Mouse (Mus musculus): ENCODE data around the gene Gzmk.
"Not testable (repeated sequence)": the region's sequence is repeated elsewhere in the genome, so short reads cannot be mapped to it uniquely, and the experiment has no call there.

The Gzmk gene

GRCm38 (mm10) chr13:113225811-113226210, at the start of gene Gzmk:
Gene Gzmk, minus strand, starts transcription at chr13:113225908.
- ATAC-seq (ENCODE audit: insufficient number of reproducible peaks, low FRiP score, low TSS enrichment) = peak; percentile 58; the same call in 1 of the 2 replicates

- no peak for ATAC-seq (ENCODE audit: insufficient number of reproducible peaks, low FRiP score, low TSS enrichment)
Observed at GRCm38 (mm10) chr13:113271189-113271588, 45.5 kb upstream of the Gzmk start.

GRCm38 (mm10) chr13:113269777-113270776, 44.4 kb upstream of the Gzmk start:
- ATAC-seq (ENCODE audit: insufficient number of reproducible peaks, low FRiP score, low TSS enrichment) = peak; percentile 85

- ATAC-seq (ENCODE audit: insufficient number of reproducible peaks, low FRiP score, low TSS enrichment) = no peak
Observed at GRCm38 (mm10) chr13:113267204-113267603, 41.5 kb upstream of the Gzmk start.

GRCm38 (mm10) chr13:113266495-113266951, 40.8 kb upstream of the Gzmk start:
- ATAC-seq (ENCODE audit: insufficient number of reproducible peaks, low FRiP score, low TSS enrichment) = peak; percentile 39; the same call in 1 of the 2 replicates

GRCm38 (mm10) chr13:113265257-113265656, 39.5 kb upstream of the Gzmk start:
- no peak for ATAC-seq (ENCODE audit: insufficient number of reproducible peaks, low FRiP score, low TSS enrichment)

- ATAC-seq (ENCODE audit: insufficient number of reproducible peaks, low FRiP score, low TSS enrichment) = no peak
Observed at GRCm38 (mm10) chr13:113262822-113263221, 37.1 kb upstream of the Gzmk start.

GRCm38 (mm10) chr13:113259237-113259636, 33.5 kb upstream of the Gzmk start:
- no peak for ATAC-seq (ENCODE audit: insufficient number of reproducible peaks, low FRiP score, low TSS enrichment)

- no peak for ATAC-seq (ENCODE audit: insufficient number of reproducible peaks, low FRiP score, low TSS enrichment)
Observed at GRCm38 (mm10) chr13:113257190-113257589, 31.5 kb upstream of the Gzmk start.

- no peak for ATAC-seq (ENCODE audit: insufficient number of reproducible peaks, low FRiP score, low TSS enrichment)
Observed at GRCm38 (mm10) chr13:113256766-113257165, 31.1 kb upstream of the Gzmk start.

GRCm38 (mm10) chr13:113252580-113252979, 26.9 kb upstream of the Gzmk start:
- ATAC-seq (ENCODE audit: insufficient number of reproducible peaks, low FRiP score, low TSS enrichment) = not testable (repeated sequence)

- ATAC-seq (ENCODE audit: insufficient number of reproducible peaks, low FRiP score, low TSS enrichment) = no peak
Observed at GRCm38 (mm10) chr13:113245025-113245424, 19.3 kb upstream of the Gzmk start.

GRCm38 (mm10) chr13:113242129-113242528, 16.4 kb upstream of the Gzmk start:
- no peak for ATAC-seq (ENCODE audit: insufficient number of reproducible peaks, low FRiP score, low TSS enrichment)

- ATAC-seq (ENCODE audit: insufficient number of reproducible peaks, low FRiP score, low TSS enrichment) = no peak
Observed at GRCm38 (mm10) chr13:113227666-113228463, 2.2 kb upstream of the Gzmk start.

- ATAC-seq (ENCODE audit: insufficient number of reproducible peaks, low FRiP score, low TSS enrichment) = no peak
Observed at GRCm38 (mm10) chr13:113227076-113227475, 1.4 kb upstream of the Gzmk start.

- ATAC-seq (ENCODE audit: insufficient number of reproducible peaks, low FRiP score, low TSS enrichment) = no peak
Observed at GRCm38 (mm10) chr13:113224105-113224504, 1.6 kb downstream of the Gzmk start.

- no peak for ATAC-seq (ENCODE audit: insufficient number of reproducible peaks, low FRiP score, low TSS enrichment)
Observed at GRCm38 (mm10) chr13:113221851-113222250, 3.9 kb downstream of the Gzmk start.

- ATAC-seq (ENCODE audit: insufficient number of reproducible peaks, low FRiP score, low TSS enrichment) = no peak
Observed at GRCm38 (mm10) chr13:113213865-113214264, 11.8 kb downstream of the Gzmk start.

GRCm38 (mm10) chr13:113212401-113212800, 13.3 kb downstream of the Gzmk start:
- ATAC-seq (ENCODE audit: insufficient number of reproducible peaks, low FRiP score, low TSS enrichment) = no peak

GRCm38 (mm10) chr13:113211345-113211744, 14.4 kb downstream of the Gzmk start:
- ATAC-seq (ENCODE audit: insufficient number of reproducible peaks, low FRiP score, low TSS enrichment) = no peak

- ATAC-seq (ENCODE audit: insufficient number of reproducible peaks, low FRiP score, low TSS enrichment) = no peak
Observed at GRCm38 (mm10) chr13:113209624-113210023, 16.1 kb downstream of the Gzmk start, which contains the start of gene Esm1. Gene Esm1, plus strand, starts transcription at chr13:113209659.
